15 mouse cellular contexts compared by ENCODE assay signal in the genomic region with DNA sequence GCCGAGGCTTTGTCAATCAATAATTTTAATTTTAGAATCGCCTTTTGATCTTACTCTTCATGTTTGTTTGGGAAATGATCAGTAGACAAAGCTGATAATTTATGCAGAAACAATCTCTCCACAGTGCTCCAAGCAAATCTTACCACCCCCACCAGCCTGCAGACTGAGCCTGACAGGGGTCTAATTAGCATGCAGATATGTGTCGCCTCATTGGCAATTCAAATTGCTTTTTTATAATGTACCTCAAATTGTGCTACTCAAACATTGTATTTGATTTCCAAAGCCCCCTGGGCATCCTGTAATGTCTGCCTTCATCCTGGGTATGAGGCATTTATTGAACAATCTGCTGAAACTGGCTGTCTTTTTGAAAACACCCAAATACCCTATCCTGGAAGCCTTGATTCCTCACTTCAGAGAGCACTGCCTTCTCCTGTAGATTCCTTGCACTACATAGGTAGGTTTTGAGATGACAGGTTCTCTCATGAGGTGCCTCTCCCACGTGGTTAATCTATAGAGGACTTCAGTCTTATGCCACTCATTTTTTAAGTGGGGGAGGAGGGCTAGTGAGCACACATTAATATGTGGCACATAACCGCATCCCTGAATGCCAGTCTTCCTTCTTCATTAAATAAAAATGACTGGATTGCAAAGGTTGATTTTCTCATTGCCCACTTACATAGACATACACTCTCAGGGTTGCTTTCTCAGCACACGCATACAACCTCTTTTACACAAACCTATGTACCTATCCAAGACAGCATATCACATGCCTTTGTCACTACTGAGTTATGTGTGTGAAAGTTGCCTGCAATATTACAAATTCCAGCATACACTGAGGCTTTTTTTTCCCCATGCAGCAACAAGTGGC.
DNase-seq lines count a peak whose midpoint lies in the region; ATAC-seq and TF ChIP-seq lines count a peak whose summit lies in the region.
"Had no signal": no experiment of that assay in that cellular context is flagged by ENCODE, and none has a peak within 500 bp of the region (broad histone marks: within the 10 kb centered on the region; RNA-seq: fewer than 3 reads in every experiment).

No protein-coding gene starts in this region.

- no peak for TF ChIP-seq POLR2A in heart, adult 2 months (IDR thresholded peaks at IDR 0.05; ENCODE audit: insufficient read depth, low read depth, low read length)

- no peaks in the 10 kb centered on the region for H3K79me2 ChIP-seq in heart, adult 2 months (replicated peaks; ENCODE audit: control insufficient read depth, insufficient read depth, low read length)

- WGBS in limb, embryonic 12.5 days, result 60% methylated on average over 6 of the region's 6 CpGs
- 65% methylated on average over 6 of the region's 6 CpGs for WGBS in limb, embryonic 10.5 days
- whole genome bisulfite sequencing in forebrain, embryonic 12.5 days, result 19% methylated on average over 6 of the region's 6 CpGs
- 14% methylated on average over 6 of the region's 6 CpGs for WGBS in hindbrain, embryonic 15.5 days
- 24% methylated on average over 6 of the region's 6 CpGs for WGBS in neural tube, embryonic 13.5 days
- 53% methylated on average over 6 of the region's 6 CpGs for WGBS in heart, adult 2 months

- H3K9me3 ChIP-seq in limb, embryonic 12.5 days, result peaks cover 4% of the 10 kb centered on the region; the same call in 1 of the 2 replicates
- H3K9me3 ChIP-seq in limb, embryonic 10.5 days (replicated peaks), result no peaks in the 10 kb centered on the region
- H3K9me3 ChIP-seq in forebrain, embryonic 12.5 days, result no peaks in the 10 kb centered on the region
- H3K9me3 ChIP-seq in hindbrain, embryonic 15.5 days, result no peaks in the 10 kb centered on the region
- no peaks in the 10 kb centered on the region for H3K9me3 ChIP-seq in neural tube, embryonic 13.5 days
- H3K9me3 ChIP-seq: embryonic facial prominence, embryonic 15.5 days had no signal

- H3K36me3 ChIP-seq in limb, embryonic 12.5 days, result no peaks in the 10 kb centered on the region
- H3K36me3 ChIP-seq in limb, embryonic 10.5 days, result no peaks in the 10 kb centered on the region
- H3K36me3 ChIP-seq in forebrain, embryonic 12.5 days (replicated peaks), result no peaks in the 10 kb centered on the region
- H3K36me3 ChIP-seq in hindbrain, embryonic 15.5 days, result no peaks in the 10 kb centered on the region
- no peaks in the 10 kb centered on the region for H3K36me3 ChIP-seq in neural tube, embryonic 13.5 days
- no peaks in the 10 kb centered on the region for H3K36me3 ChIP-seq in heart, adult 2 months (ENCODE audit: control insufficient read depth, insufficient read depth, low read length)
- H3K36me3 ChIP-seq: embryonic facial prominence, embryonic 15.5 days had no signal

- no peak for TF ChIP-seq CTCF in heart, adult 2 months (IDR thresholded peaks at IDR 0.05)

- no peak overlapping the region for H3K27ac ChIP-seq in limb, embryonic 12.5 days
- H3K27ac ChIP-seq in limb, embryonic 10.5 days, result no peak overlapping the region
- peak overlapping the region; percentile 83 for H3K27ac ChIP-seq in forebrain, embryonic 12.5 days
- peak overlapping the region; percentile 74 for H3K27ac ChIP-seq in hindbrain, embryonic 15.5 days (replicated peaks)
- H3K27ac ChIP-seq in neural tube, embryonic 13.5 days (replicated peaks), result peak overlapping the region; percentile 81
- no peak overlapping the region for H3K27ac ChIP-seq in heart, adult 2 months
- H3K27ac ChIP-seq: embryonic facial prominence, embryonic 15.5 days; stomach, postnatal 0 days had no signal

- no peak overlapping the region for H3K4me3 ChIP-seq in limb, embryonic 12.5 days (replicated peaks)
- no peak overlapping the region for H3K4me3 ChIP-seq in limb, embryonic 10.5 days
- H3K4me3 ChIP-seq in forebrain, embryonic 12.5 days (replicated peaks), result peak overlapping the region; percentile 30; the same call in 1 of the 2 replicates
- H3K4me3 ChIP-seq in hindbrain, embryonic 15.5 days, result peak overlapping the region; percentile 44
- H3K4me3 ChIP-seq in neural tube, embryonic 13.5 days, result peak overlapping the region; percentile 32
- H3K4me3 ChIP-seq in heart, adult 2 months, result no peak overlapping the region
- H3K4me3 ChIP-seq: embryonic facial prominence, embryonic 15.5 days had no signal

- 0 out of 2 replicates have a peak, but pooled peaks have one; percentile 31 for ATAC-seq in limb, embryonic 12.5 days (ENCODE audit: insufficient number of reproducible peaks, insufficient read depth, low FRiP score, low TSS enrichment, low read depth)
- ATAC-seq in forebrain, embryonic 12.5 days (ENCODE audit: low FRiP score), result peak; percentile 85
- ATAC-seq in hindbrain, embryonic 15.5 days (ENCODE audit: low FRiP score, low read depth), result peak; percentile 79
- ATAC-seq in neural tube, embryonic 13.5 days (ENCODE audit: low read depth), result peak; percentile 89
- ATAC-seq: CD4-positive, CD25-positive, alpha-beta regulatory T cell, adult 4 months had no signal

- intact Hi-C loops in heart, adult 2 months (cut with DNase I), result no loop called here

- no peak for DNase-seq in limb, embryonic 10.5 days (ENCODE audit: low spot score)
- DNase-seq in thymus, postnatal 0 days (ENCODE audit: low spot score), result no peak
- DNase-seq in heart, adult 2 months, result no peak
- no peak for DNase-seq in MN1 (ENCODE audit: low spot score)
- DNase-seq: heart, adult 18-20 months; kidney, adult 8-10 months; lung, adult 18-20 months; spleen, adult 18-20 months had no signal

- peaks cover 7% of the 10 kb centered on the region; the same call in 1 of the 2 replicates for H3K4me1 ChIP-seq in limb, embryonic 12.5 days (replicated peaks)
- H3K4me1 ChIP-seq in limb, embryonic 10.5 days, result no peaks in the 10 kb centered on the region
- H3K4me1 ChIP-seq in forebrain, embryonic 12.5 days, result peaks cover 24% of the 10 kb centered on the region
- H3K4me1 ChIP-seq in hindbrain, embryonic 15.5 days (replicated peaks), result peaks cover 13% of the 10 kb centered on the region
- H3K4me1 ChIP-seq in neural tube, embryonic 13.5 days (replicated peaks), result peaks cover 27% of the 10 kb centered on the region
- H3K4me1 ChIP-seq in heart, adult 2 months (ENCODE audit: control insufficient read depth, insufficient read depth, low read length), result no peaks in the 10 kb centered on the region
- H3K4me1 ChIP-seq: embryonic facial prominence, embryonic 15.5 days had no signal

- no peaks in the 10 kb centered on the region for H3K27me3 ChIP-seq in limb, embryonic 12.5 days
- no peaks in the 10 kb centered on the region for H3K27me3 ChIP-seq in limb, embryonic 10.5 days (ENCODE audit: low read depth, poor library complexity, severe bottlenecking)
- no peaks in the 10 kb centered on the region for H3K27me3 ChIP-seq in forebrain, embryonic 12.5 days
- no peaks in the 10 kb centered on the region for H3K27me3 ChIP-seq in hindbrain, embryonic 15.5 days
- no peaks in the 10 kb centered on the region for H3K27me3 ChIP-seq in neural tube, embryonic 13.5 days
- no peaks in the 10 kb centered on the region for H3K27me3 ChIP-seq in heart, adult 2 months (ENCODE audit: control insufficient read depth, insufficient read depth, low read length)
- H3K27me3 ChIP-seq: embryonic facial prominence, embryonic 15.5 days had no signal

- no peak overlapping the region for H3K9ac ChIP-seq in limb, embryonic 12.5 days (replicated peaks)
- H3K9ac ChIP-seq in forebrain, embryonic 12.5 days, result no peak overlapping the region
- no peak overlapping the region for H3K9ac ChIP-seq in hindbrain, embryonic 15.5 days
- H3K9ac ChIP-seq in neural tube, embryonic 13.5 days, result peak overlapping the region; percentile 41; the same call in 1 of the 2 replicates
- H3K9ac ChIP-seq in heart, adult 2 months (ENCODE audit: low read depth, low read length), result no peak overlapping the region
- H3K9ac ChIP-seq: embryonic facial prominence, embryonic 15.5 days had no signal

- no peak overlapping the region for H3K4me2 ChIP-seq in limb, embryonic 12.5 days
- H3K4me2 ChIP-seq in forebrain, embryonic 12.5 days, result peak overlapping the region; percentile 43
- H3K4me2 ChIP-seq in hindbrain, embryonic 15.5 days, result peak overlapping the region; percentile 55
- peak overlapping the region; percentile 51 for H3K4me2 ChIP-seq in neural tube, embryonic 13.5 days
- H3K4me2 ChIP-seq: embryonic facial prominence, embryonic 15.5 days had no signal

- no peak for TF ChIP-seq EP300 in heart, adult 2 months (IDR thresholded peaks at IDR 0.05; ENCODE audit: insufficient read depth, low read depth, low read length)

Comparison
In these comparisons a context has a peak if more than half of its experiments do, and no peak if none do; other contexts are left out.
1. ATAC-seq: peak in every context shown above with its lines; median percentile 89 in neural tube, embryonic 13.5 days; 85 in forebrain, embryonic 12.5 days; 79 in hindbrain, embryonic 15.5 days; 31 in limb, embryonic 12.5 days.
2. H3K27ac ChIP-seq: peak in forebrain, embryonic 12.5 days (single experiment), hindbrain, embryonic 15.5 days (single experiment) and neural tube, embryonic 13.5 days (single experiment); none in limb, embryonic 12.5 days (single experiment), limb, embryonic 10.5 days (single experiment) and heart, adult 2 months (single experiment).
3. H3K4me3 ChIP-seq: peak in forebrain, embryonic 12.5 days (single experiment), hindbrain, embryonic 15.5 days (single experiment) and neural tube, embryonic 13.5 days (single experiment); none in limb, embryonic 12.5 days (single experiment), limb, embryonic 10.5 days (single experiment) and heart, adult 2 months (single experiment).